Mouse (Mus musculus) regulatory T cell (primary cell): ENCODE data around the gene Hunk.

ENCODE experiments used
- in situ Hi-C: fragments of 300-600 bp; cut with MboI, MseI; formaldehyde crosslinking; loops from one replicate; pipeline ENCODE4 v1.15.1; 2025; ENCODE audit warnings: high pct_unique_total_duplicates

Hunk gene

GRCm38 (mm10) chr16:90389103-90389750 lies 3.4 kb downstream of the Hunk start:
- in situ Hi-C loops = loop anchor here (25.0 kb wide), 1 partner anchor 323 kb away; no protein-coding TSS in a partner anchor

DNA sequence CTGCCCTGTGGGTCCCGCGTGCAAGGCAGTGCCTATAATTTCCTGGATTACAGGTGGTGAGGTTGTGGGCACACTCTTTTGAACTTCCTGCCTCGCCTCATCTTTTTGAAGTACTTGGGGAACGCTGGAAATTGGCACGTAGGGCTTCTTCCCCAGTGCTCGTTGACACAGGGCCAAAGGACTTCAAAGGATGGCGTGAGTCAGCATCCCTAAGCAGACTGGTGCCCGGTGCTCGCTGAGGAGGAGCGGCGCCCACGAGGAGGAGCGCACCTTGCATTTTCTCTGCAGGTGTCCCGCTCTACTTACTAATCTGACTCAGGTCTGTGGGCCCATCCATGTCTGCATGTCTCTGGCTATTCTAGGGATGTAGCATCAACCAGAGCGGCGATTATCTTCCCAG lies 4.9 kb downstream of the Hunk start:
- in situ Hi-C loops = loop anchor here (25.0 kb wide), 1 partner anchor 322 kb away; no protein-coding TSS in a partner anchor

DNA sequence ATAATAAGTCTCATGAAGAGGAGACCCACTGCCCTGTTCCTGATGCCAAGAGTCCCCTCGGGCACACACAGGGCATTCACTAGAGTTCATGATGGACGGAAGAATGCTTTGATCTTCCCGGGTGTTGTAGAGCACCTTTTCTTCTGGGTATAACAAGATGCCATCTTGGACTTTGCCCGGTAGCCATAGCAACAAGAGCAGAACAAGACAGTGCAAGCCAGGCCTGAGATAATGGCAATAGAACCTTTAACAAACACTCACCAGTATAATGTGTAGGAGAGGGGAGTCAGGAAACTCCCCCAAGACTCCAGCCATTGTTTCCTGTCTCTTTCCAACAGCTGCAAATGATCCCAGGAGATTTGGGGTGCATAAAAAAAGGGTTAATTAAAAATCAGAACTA lies 8.9 kb downstream of the Hunk start:
- in situ Hi-C loops = loop anchor here (25.0 kb wide), 1 partner anchor 318 kb away; no protein-coding TSS in a partner anchor

- in situ Hi-C loops = loop anchor here (25.0 kb wide), 1 partner anchor 316 kb away; no protein-coding TSS in a partner anchor
Observed at GRCm38 (mm10) chr16:90395996-90396556, 10.3 kb downstream of the Hunk start.

- in situ Hi-C loops = loop anchor here (25.0 kb wide), 1 partner anchor 315 kb away; no protein-coding TSS in a partner anchor
Observed at GRCm38 (mm10) chr16:90396882-90397281, 11.1 kb downstream of the Hunk start.

- in situ Hi-C loops = no loop called here
Observed at GRCm38 (mm10) chr16:90400314-90400713, 14.5 kb downstream of the Hunk start.

- in situ Hi-C loops = no loop called here
Observed at GRCm38 (mm10) chr16:90400906-90401666, 15.3 kb downstream of the Hunk start.

- in situ Hi-C loops = no loop called here
Observed at GRCm38 (mm10) chr16:90402292-90402691, 16.5 kb downstream of the Hunk start.

DNA sequence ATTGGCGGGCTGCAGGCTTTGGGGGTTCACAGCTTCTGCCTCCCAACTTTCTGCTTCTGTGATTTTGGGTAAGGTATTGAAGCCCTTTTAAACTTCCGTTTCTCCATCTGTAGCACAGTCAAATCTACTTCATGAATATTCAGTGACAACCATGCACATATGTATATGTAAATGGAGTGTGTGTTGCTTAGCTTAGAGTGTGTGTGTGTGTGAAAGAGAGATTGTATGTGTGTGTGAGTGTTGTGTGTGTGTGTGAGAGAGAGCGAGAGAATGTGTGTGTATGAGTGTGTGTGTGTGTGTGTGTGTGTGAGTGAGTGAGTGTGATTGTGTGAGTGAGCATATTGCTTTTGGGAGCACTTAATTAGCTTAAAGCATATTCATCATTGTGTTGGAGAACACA lies 19.4 kb downstream of the Hunk start:
- in situ Hi-C loops = no loop called here

DNA sequence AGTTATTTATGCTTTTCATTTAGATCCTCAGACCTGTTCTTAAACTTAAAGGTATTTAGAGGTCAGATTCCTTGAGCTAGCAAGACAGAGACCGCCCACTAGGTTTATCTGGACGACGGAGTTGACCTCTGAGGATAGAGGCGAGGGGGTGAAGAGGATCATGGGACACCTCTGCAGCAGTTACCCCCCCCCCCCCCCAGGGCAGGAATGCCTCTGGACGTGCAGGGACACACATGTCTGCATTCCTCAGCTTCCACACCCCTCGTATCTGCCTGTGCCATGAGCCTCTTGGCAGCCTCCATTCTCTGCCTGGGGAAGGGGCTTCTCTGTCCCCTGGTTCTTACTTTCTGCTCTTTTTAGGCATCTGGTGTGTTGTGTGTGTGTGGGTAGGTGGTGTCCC lies 19.8 kb downstream of the Hunk start:
- in situ Hi-C loops = no loop called here

DNA sequence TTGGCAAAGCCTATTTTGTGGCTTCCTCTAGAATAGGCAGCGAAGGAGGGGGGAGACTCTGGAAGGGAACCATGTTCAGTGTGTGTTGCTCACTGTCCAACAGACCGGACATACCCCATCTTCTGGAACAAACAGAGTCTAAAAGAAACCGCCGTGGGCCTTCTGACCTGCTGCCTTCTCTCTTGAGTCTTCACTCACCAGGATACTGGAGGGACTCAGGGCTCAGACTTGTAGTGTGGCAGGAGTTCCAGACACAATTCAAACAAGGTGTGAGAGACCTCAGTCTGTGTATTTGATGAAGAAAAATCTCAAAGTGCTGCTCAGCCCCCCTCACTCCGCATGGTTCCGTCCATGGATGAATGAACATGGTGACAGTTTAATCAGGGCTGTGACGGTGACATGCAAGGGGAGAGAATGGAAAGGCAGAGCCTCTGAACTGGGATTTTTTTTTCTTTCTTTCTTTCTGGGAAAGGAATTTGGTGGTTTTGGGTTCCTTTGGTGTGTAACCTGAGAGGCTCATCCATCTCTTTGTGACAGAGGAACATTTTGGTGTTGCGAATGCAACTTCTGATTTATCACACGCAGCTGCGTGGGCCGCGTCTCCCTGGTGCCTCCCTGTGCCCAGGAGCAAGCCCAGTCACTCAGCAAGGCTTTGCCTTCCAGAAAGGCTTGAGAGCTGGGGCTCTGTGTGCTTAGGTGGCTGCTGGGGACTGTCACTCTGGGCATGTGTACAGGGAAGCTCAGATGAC lies 21.9 kb downstream of the Hunk start:
- in situ Hi-C loops = no loop called here

- in situ Hi-C loops = loop anchor here (10.0 kb wide), 1 partner anchor 1628 kb away; no protein-coding TSS in a partner anchor
Observed at GRCm38 (mm10) chr16:90412096-90413082, 26.6 kb downstream of the Hunk start.

DNA sequence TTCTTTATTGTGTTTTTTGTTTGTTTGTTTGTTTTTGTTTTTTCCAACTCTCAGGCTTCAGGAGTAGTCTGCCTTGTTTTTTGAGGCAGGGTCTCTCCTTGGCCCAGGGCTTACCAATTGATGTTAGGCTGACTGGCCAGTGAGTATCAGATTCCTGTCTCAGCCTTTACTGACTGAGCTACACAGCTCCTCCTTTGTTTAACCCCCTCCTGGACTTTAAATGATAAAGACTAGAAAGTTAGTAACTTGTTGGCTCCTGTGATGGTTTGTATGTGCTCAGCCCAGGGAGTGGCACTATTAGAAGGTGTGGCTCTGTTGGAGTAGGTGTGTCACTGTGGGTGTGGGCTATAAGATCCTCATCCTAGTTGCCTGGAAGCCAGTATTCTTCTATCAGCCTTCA lies 30.8 kb downstream of the Hunk start:
- in situ Hi-C loops = loop anchor here (10.0 kb wide), 1 partner anchor 1632 kb away; no protein-coding TSS in a partner anchor

DNA sequence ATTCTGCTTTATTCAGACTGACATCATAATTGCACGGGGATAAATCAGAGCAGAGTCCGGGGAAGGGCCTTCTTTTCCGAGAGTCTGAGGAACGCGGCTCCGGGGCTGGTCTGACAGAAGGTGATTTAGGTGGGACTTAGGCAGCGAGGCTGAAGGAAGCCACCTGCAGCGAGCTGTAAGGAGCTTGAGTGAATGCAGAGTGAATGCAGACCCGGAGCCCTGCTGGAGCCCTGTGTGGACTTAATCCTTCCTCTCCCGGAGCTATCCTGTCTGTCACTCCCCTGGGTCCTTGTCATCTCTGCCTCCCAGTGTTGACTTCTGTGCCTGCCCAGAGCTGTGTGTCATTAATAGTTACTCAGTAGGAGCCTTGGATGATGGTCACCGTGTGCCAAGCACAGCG lies 32.8 kb downstream of the Hunk start:
- in situ Hi-C loops = loop anchor here (10.0 kb wide), 1 partner anchor 1634 kb away; no protein-coding TSS in a partner anchor

- in situ Hi-C loops = no loop called here
Observed at GRCm38 (mm10) chr16:90421145-90421544, 35.3 kb downstream of the Hunk start.

DNA sequence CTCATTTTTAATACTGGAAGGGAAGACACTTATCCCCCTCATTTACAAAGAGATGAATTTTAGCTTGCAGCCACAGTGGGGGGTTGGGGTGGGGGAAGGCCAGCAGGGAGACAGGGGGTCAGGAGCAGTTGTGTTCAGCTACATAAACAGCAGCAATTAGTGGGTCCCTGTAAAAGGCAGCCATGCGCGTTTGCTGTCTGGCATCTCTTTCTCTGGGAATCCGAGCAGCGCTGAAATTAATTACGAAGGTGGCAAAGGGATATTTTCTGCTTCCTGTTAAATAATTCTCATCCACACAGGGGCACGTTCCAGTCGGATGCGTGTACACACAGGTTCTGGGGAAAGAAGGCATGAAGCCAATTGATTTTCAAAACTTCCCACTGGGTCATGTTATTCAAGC lies 35.7 kb downstream of the Hunk start:
- in situ Hi-C loops = no loop called here

- in situ Hi-C loops = no loop called here
Observed at GRCm38 (mm10) chr16:90422108-90422529, 36.3 kb downstream of the Hunk start.

GRCm38 (mm10) chr16:90423898-90424297 lies 38.1 kb downstream of the Hunk start:
- in situ Hi-C loops = no loop called here

DNA sequence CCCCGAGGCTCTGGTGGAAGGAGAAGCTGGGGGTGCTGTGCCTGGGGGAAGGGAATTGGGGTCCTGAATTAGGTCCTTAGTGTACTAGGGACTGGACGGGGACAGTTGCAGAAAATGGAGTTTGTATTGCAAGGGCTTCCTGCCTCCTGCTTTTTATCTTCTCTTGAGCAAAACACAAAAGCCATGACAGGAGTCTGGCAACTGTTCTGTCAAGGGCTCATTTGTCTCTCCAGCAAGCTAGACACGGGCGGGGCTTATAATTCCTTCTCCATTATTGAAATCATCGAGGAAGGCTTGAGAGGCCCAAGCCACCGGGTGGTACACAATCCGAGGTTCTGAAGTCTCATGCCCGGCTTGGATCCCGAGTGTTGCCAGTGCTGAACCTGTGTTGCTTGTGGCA lies 38.6 kb downstream of the Hunk start:
- in situ Hi-C loops = no loop called here

GRCm38 (mm10) chr16:90426234-90426633 lies 40.4 kb downstream of the Hunk start:
- in situ Hi-C loops = loop anchor here (5.0 kb wide), 1 partner anchor 811 kb away; no protein-coding TSS in a partner anchor
